Mouse (Mus musculus) c-Kit-positive CD71-positive TER-119-positive erythroid progenitor cells, embryonic 14.5 days (primary cell): Measurements from ENCODE around the gene Apol7b.
"Not testable (repeated sequence)": the region's sequence is repeated elsewhere in the genome, so short reads cannot be mapped to it uniquely, and the experiment has no call there.

Experiments used
- DNase-seq: peaks from one replicate; pipeline ENCODE4 v3.0.0-alpha.2; 2013; ENCODE audit warnings: low spot score

Apol7b gene

GRCm38 (mm10) chr15:77447392-77447791, at the start of gene Apol7b:
TSS of gene Apol7b (minus strand) at chr15:77447492.
- DNase-seq: not testable (repeated sequence)

GRCm38 (mm10) chr15:77494694-77495093, 47.4 kb upstream of the Apol7b start:
- not testable (repeated sequence) for DNase-seq

GRCm38 (mm10) chr15:77493181-77493580, 45.9 kb upstream of the Apol7b start:
- DNase-seq: not testable (repeated sequence)

- no peak for DNase-seq
Observed at GRCm38 (mm10) chr15:77482140-77482794, 35.0 kb upstream of the Apol7b start.

GRCm38 (mm10) chr15:77476693-77477092, 29.4 kb upstream of the Apol7b start, which contains the start of gene Apol10a:
TSS of gene Apol10a (plus strand) at chr15:77477047.
- DNase-seq: not testable (repeated sequence)

GRCm38 (mm10) chr15:77474699-77475390, 27.6 kb upstream of the Apol7b start:
- not testable (repeated sequence) for DNase-seq

GRCm38 (mm10) chr15:77449927-77450326, 2.6 kb upstream of the Apol7b start:
- not testable (repeated sequence) for DNase-seq

- not testable (repeated sequence) for DNase-seq
Observed at GRCm38 (mm10) chr15:77445668-77446067, 1.6 kb downstream of the Apol7b start.

- not testable (repeated sequence) for DNase-seq
Observed at GRCm38 (mm10) chr15:77444746-77445145, 2.5 kb downstream of the Apol7b start.

- not testable (repeated sequence) for DNase-seq
Observed at GRCm38 (mm10) chr15:77428690-77429448, 18.4 kb downstream of the Apol7b start.

GRCm38 (mm10) chr15:77422925-77423324, 24.4 kb downstream of the Apol7b start:
- not testable (repeated sequence) for DNase-seq

- DNase-seq: not testable (repeated sequence)
Observed at GRCm38 (mm10) chr15:77419657-77420056, 27.6 kb downstream of the Apol7b start.

- not testable (repeated sequence) for DNase-seq
Observed at GRCm38 (mm10) chr15:77416655-77417333, 30.5 kb downstream of the Apol7b start.

- not testable (repeated sequence) for DNase-seq
Observed at GRCm38 (mm10) chr15:77415653-77416052, 31.6 kb downstream of the Apol7b start.

- DNase-seq: not testable (repeated sequence)
Observed at GRCm38 (mm10) chr15:77412695-77413094, 34.6 kb downstream of the Apol7b start.

GRCm38 (mm10) chr15:77411035-77411434, 36.3 kb downstream of the Apol7b start, which contains the start of gene Apol9a:
TSS of gene Apol9a (minus strand) at chr15:77411135.
- not testable (repeated sequence) for DNase-seq

GRCm38 (mm10) chr15:77406370-77406769, 40.9 kb downstream of the Apol7b start:
- DNase-seq: not testable (repeated sequence)

- DNase-seq: peak; percentile 7
Observed at GRCm38 (mm10) chr15:77399027-77399426, 48.3 kb downstream of the Apol7b start, which contains the start of gene Apol7a. TSS of gene Apol7a (minus strand) at chr15:77399110.

GRCm38 (mm10) chr15:77397450-77398132, 49.7 kb downstream of the Apol7b start:
- DNase-seq: not testable (repeated sequence)

- DNase-seq: not testable (repeated sequence)
Observed at GRCm38 (mm10) chr15:77393832-77394231, 53.5 kb downstream of the Apol7b start.

- no peak for DNase-seq
Observed at GRCm38 (mm10) chr15:77387462-77387861, 59.8 kb downstream of the Apol7b start.
